Mouse (Mus musculus): ENCODE data around the gene Ssr3. TPM values are rescaled to one million over a fixed set of nuclear protein-coding genes. Genes with fewer than 3 reads are reported as not detected.

The Ssr3 gene
- 308 and 323 TPM in 2 replicates for polyA plus RNA-seq (2014; fragmentation: Nextera tagmentation; extraction: Ambion mirVana)

DNA sequence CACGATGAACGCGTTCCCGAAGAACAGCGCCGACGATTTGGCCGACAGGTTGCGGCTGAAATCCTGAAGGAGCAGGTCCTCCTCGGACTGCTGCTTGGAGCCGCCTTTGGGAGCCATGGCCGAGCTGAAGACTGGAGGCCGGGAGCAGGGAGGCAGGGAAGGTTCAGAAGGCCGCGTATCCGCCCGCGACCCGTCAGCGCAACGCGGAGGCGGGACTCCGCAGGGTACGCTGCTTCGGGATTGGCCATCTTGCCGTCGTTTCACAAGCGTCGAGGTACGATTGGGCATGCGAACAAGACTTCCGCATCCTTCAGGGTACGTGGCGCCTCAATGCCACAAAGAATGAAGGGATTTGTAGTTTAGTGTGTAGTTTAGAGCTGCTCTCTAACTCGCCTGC lies at the start of gene Ssr3:
Gene Ssr3, minus strand, starts transcription at position 203 of the 397 bp plus-strand sequence.
- Histone ChIP-seq H3K27ac (replicated peaks; ENCODE audit: low read depth, low read length) (peak within 1 kb of the TSS; percentile 68), H3K9ac (ENCODE audit: low read length) (peak within 1 kb of the TSS; percentile 95), H3K4me3 (ENCODE audit: low read depth, low read length) (peak within 1 kb of the TSS; percentile 92), H3K4me2 (ENCODE audit: low read depth, severe bottlenecking) (peak within 1 kb of the TSS; percentile 79), H3K36me3 (ENCODE audit: control insufficient read depth, insufficient read depth, low read length) (peaks cover 8% of the 10 kb centered on the region), H3K4me1 (ENCODE audit: control insufficient read depth, insufficient read depth, low read length) (0 out of 2 replicates have a peak, but pooled peaks cover 2% of the 10 kb centered on the region), H3K27me3 (ENCODE audit: control insufficient read depth, insufficient read depth, low read length) (no peaks in the 10 kb centered on the region), H3K9me3 (ENCODE audit: control insufficient read depth, low read length) (no peaks in the 10 kb centered on the region)
- ATAC-seq (ENCODE audit: insufficient number of reproducible peaks, low FRiP score, low TSS enrichment, low read depth) (peak; percentile 96), DNase-seq (ENCODE audit: low spot score) (peak; percentile 95)
- WGBS = under 1% methylated on average over 36 of the region's 36 CpGs

DNA sequence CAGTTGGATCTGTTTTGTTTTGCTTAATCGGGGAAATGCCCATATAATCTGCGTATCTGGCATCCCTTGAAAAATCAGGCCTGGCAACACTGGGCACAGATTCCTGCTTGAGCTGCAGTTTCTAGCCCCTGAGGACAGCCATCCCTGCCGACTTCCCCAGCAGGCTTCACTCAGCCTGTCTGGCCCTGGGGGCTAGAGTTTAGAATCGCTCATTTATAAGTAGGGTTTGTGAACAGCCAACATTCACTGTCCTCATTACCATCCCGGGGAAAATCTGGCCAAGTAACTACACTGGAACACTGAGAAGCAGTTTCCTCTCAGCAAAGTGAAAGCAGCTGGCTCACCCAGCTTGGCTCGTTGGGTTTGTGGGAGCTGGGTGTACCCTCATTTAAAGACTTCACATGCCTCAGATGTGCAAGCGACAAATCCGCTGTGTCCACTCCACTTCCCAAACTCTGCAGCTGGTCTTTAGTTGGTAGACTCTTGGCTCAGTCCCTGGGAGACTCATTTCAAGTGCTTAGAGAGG lies 49.2 kb upstream of the Ssr3 start:
- Histone ChIP-seq H3K9ac (ENCODE audit: low read length) (no peak overlapping the region), H3K27ac (replicated peaks; ENCODE audit: low read depth, low read length) (peak overlapping the region; percentile 23; the same call in 1 of the 2 replicates), H3K27me3 (ENCODE audit: control insufficient read depth, insufficient read depth, low read length) (no peaks in the 10 kb centered on the region), H3K4me1 (ENCODE audit: control insufficient read depth, insufficient read depth, low read length) (no peaks in the 10 kb centered on the region; the same call in 1 of the 2 replicates), H3K4me2 (ENCODE audit: low read depth, severe bottlenecking) (no peak overlapping the region), H3K4me3 (ENCODE audit: low read depth, low read length) (no peak overlapping the region), H3K36me3 (ENCODE audit: control insufficient read depth, insufficient read depth, low read length) (no peaks in the 10 kb centered on the region), H3K9me3 (ENCODE audit: control insufficient read depth, low read length) (no peaks in the 10 kb centered on the region)
- ATAC-seq (ENCODE audit: insufficient number of reproducible peaks, low FRiP score, low TSS enrichment, low read depth) = 0 out of 2 replicates have a peak, but pooled peaks have one; percentile 17
- WGBS = 38% methylated on average over 8 of the region's 8 CpGs
- peak; percentile 60 for DNase-seq (ENCODE audit: low spot score)

DNA sequence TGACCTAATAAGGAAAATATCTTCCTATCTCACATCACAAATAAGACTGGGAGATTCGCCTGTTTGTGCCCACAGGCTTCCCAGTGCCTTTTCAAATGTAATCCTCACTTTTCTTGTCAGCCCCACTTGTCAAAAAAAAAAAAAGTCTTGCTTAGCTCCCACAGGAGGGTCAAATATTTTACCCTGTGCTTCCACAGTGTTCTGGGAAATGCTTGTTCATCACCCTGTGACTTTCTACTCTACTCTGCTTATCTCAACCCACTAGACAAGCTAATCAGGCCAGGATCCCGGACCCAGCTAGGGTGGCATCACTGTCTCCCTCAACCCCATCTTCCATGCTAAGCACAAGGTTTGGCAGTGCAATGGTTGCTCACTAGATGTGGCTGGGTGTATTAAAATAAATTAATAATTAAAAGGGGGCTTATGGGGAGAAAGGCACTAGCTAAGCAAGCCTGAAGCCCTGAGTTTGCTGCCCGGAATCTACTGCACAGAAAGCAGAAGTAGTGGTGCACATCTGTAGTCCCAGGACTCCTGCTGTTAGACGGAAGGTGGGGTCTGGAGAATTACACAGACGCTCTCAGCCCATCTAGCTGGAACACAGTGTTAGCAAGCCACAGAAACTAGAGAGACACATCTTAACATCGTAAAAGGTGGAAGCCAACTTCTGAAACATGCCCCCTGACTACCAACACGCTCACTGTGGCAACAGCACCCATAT lies 46.2 kb upstream of the Ssr3 start:
- Histone ChIP-seq H3K27ac (replicated peaks; ENCODE audit: low read depth, low read length) (no peak overlapping the region), H3K9me3 (ENCODE audit: control insufficient read depth, low read length) (no peaks in the 10 kb centered on the region), H3K9ac (ENCODE audit: low read length) (no peak overlapping the region), H3K4me1 (ENCODE audit: control insufficient read depth, insufficient read depth, low read length) (no peaks in the 10 kb centered on the region; the same call in 1 of the 2 replicates), H3K36me3 (ENCODE audit: control insufficient read depth, insufficient read depth, low read length) (no peaks in the 10 kb centered on the region), H3K4me3 (ENCODE audit: low read depth, low read length) (no peak overlapping the region), H3K27me3 (ENCODE audit: control insufficient read depth, insufficient read depth, low read length) (no peaks in the 10 kb centered on the region), H3K4me2 (ENCODE audit: low read depth, severe bottlenecking) (no peak overlapping the region)
- DNase-seq (ENCODE audit: low spot score) = no peak
- no peak for ATAC-seq (ENCODE audit: insufficient number of reproducible peaks, low FRiP score, low TSS enrichment, low read depth)
- 83% methylated on average over 7 of the region's 7 CpGs for WGBS

DNA sequence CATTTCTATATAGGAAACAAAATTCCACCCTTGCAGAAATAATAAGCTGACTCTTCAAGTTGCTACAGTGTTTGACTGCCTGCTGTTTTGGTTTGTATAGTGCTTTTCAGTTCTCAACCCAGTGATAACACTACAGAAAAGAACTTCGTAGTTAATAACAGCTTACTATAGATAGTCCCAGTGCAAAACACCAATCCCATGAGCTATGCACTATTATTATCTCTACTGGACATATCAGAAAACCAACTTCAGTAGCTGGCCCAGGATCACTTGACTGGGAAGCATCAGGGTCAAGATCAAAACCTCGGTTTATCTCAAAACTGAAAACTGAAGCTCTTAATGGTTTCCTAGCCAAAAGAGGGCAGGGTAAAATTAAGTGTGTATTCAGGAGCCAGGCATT lies 43.4 kb upstream of the Ssr3 start:
- H3K36me3 ChIP-seq (ENCODE audit: control insufficient read depth, insufficient read depth, low read length) = no peaks in the 10 kb centered on the region
- ATAC-seq (ENCODE audit: insufficient number of reproducible peaks, low FRiP score, low TSS enrichment, low read depth) (no peak), DNase-seq (ENCODE audit: low spot score) (no peak)
- no peak overlapping the region for H3K27ac ChIP-seq (replicated peaks; ENCODE audit: low read depth, low read length)
- H3K9ac ChIP-seq (ENCODE audit: low read length) = no peak overlapping the region
- H3K9me3 ChIP-seq (ENCODE audit: control insufficient read depth, low read length) = no peaks in the 10 kb centered on the region
- no peak overlapping the region for H3K4me2 ChIP-seq (ENCODE audit: low read depth, severe bottlenecking)
- no peaks in the 10 kb centered on the region for H3K4me1 ChIP-seq (ENCODE audit: control insufficient read depth, insufficient read depth, low read length)
- no peak overlapping the region for H3K4me3 ChIP-seq (ENCODE audit: low read depth, low read length)
- no peaks in the 10 kb centered on the region for H3K27me3 ChIP-seq (ENCODE audit: control insufficient read depth, insufficient read depth, low read length)
- 88% methylated on average over 2 of the region's 2 CpGs for WGBS

DNA sequence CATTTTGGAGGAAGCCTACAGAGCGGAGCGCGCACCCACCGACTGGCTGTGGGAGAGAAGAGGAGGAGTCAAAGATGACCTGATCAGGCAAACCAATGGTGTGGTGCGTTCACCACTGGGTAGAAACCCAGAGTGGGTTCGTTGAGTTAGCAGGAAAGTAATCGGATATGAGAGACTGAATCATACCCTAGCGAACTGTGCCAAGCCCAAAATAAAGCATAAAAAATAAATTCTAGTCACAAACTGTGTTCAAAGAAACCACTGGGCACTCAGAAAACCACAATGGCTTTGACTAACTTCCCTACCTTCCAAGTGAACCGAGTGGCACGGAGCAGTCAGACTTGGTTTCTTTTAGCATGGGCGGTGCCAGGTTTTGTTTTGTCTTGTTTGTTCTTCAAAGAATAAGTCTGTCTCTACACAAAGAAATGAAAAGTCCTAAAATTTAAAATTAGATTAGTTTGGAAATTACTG lies 42.7 kb upstream of the Ssr3 start:
- no peaks in the 10 kb centered on the region for H3K27me3 ChIP-seq (ENCODE audit: control insufficient read depth, insufficient read depth, low read length)
- H3K4me3 ChIP-seq (ENCODE audit: low read depth, low read length) = no peak overlapping the region
- H3K27ac ChIP-seq (replicated peaks; ENCODE audit: low read depth, low read length) = no peak overlapping the region
- no peaks in the 10 kb centered on the region for H3K36me3 ChIP-seq (ENCODE audit: control insufficient read depth, insufficient read depth, low read length)
- no peaks in the 10 kb centered on the region for H3K4me1 ChIP-seq (ENCODE audit: control insufficient read depth, insufficient read depth, low read length)
- WGBS = 92% methylated on average over 11 of the region's 11 CpGs
- no peak for ATAC-seq (ENCODE audit: insufficient number of reproducible peaks, low FRiP score, low TSS enrichment, low read depth)
- H3K9me3 ChIP-seq (ENCODE audit: control insufficient read depth, low read length) = no peaks in the 10 kb centered on the region
- no peak overlapping the region for H3K9ac ChIP-seq (ENCODE audit: low read length)
- H3K4me2 ChIP-seq (ENCODE audit: low read depth, severe bottlenecking) = no peak overlapping the region
- no peak for DNase-seq (ENCODE audit: low spot score)

DNA sequence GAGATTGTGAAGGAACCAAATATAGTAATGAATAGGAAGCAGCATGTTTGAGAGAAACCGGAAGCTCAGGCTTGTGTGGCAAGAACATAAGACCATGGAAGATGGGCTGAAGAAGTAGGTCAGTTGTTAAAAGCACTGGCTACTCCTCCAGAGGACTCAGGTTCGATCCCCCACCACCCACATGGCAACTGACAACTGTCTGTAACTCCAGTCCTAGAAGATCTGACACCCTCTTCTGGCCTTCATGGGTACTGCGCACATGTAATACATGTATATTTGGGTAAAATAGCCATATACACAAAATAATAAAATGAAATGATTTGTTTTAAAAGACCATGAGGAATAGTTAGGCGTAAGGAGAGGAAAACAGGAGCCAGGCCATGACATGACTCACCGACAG lies 39.8 kb upstream of the Ssr3 start:
- 93% methylated on average over 5 of the region's 5 CpGs for WGBS
- no peaks in the 10 kb centered on the region for H3K9me3 ChIP-seq (ENCODE audit: control insufficient read depth, low read length)
- DNase-seq (ENCODE audit: low spot score) (no peak), ATAC-seq (ENCODE audit: insufficient number of reproducible peaks, low FRiP score, low TSS enrichment, low read depth) (no peak)
- no peaks in the 10 kb centered on the region for H3K27me3 ChIP-seq (ENCODE audit: control insufficient read depth, insufficient read depth, low read length)
- no peaks in the 10 kb centered on the region for H3K36me3 ChIP-seq (ENCODE audit: control insufficient read depth, insufficient read depth, low read length)
- no peak overlapping the region for H3K9ac ChIP-seq (ENCODE audit: low read length)
- no peak overlapping the region for H3K4me3 ChIP-seq (ENCODE audit: low read depth, low read length)
- no peaks in the 10 kb centered on the region for H3K4me1 ChIP-seq (ENCODE audit: control insufficient read depth, insufficient read depth, low read length)
- H3K27ac ChIP-seq (replicated peaks; ENCODE audit: low read depth, low read length) = no peak overlapping the region
- H3K4me2 ChIP-seq (ENCODE audit: low read depth, severe bottlenecking) = no peak overlapping the region

DNA sequence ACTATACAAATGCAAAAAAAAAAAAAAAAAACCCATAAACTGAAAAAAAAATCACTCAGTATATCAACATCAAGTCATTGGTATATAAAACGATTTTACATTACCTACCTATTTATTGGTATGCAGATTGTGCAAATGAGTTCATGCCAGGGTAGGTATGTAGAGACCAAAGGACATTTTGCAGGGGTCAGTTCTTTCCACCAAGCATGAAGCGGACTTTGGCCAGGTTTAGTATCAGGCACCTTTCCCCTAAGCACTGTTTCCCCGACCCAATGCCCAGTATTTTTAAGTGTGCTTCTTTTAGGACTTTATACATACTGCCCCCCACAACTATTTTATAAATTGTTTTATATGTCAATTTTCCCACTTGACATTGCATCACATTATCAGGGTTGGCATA lies 27.3 kb upstream of the Ssr3 start:
- Histone ChIP-seq H3K27ac (replicated peaks; ENCODE audit: low read depth, low read length) (no peak overlapping the region), H3K4me2 (ENCODE audit: low read depth, severe bottlenecking) (no peak overlapping the region), H3K4me3 (ENCODE audit: low read depth, low read length) (no peak overlapping the region), H3K36me3 (ENCODE audit: control insufficient read depth, insufficient read depth, low read length) (no peaks in the 10 kb centered on the region), H3K4me1 (ENCODE audit: control insufficient read depth, insufficient read depth, low read length) (no peaks in the 10 kb centered on the region), H3K9me3 (ENCODE audit: control insufficient read depth, low read length) (no peaks in the 10 kb centered on the region), H3K9ac (ENCODE audit: low read length) (no peak overlapping the region), H3K27me3 (ENCODE audit: control insufficient read depth, insufficient read depth, low read length) (no peaks in the 10 kb centered on the region)
- 85% methylated on average over 3 of the region's 3 CpGs for WGBS
- DNase-seq (ENCODE audit: low spot score) (no peak), ATAC-seq (ENCODE audit: insufficient number of reproducible peaks, low FRiP score, low TSS enrichment, low read depth) (no peak)

DNA sequence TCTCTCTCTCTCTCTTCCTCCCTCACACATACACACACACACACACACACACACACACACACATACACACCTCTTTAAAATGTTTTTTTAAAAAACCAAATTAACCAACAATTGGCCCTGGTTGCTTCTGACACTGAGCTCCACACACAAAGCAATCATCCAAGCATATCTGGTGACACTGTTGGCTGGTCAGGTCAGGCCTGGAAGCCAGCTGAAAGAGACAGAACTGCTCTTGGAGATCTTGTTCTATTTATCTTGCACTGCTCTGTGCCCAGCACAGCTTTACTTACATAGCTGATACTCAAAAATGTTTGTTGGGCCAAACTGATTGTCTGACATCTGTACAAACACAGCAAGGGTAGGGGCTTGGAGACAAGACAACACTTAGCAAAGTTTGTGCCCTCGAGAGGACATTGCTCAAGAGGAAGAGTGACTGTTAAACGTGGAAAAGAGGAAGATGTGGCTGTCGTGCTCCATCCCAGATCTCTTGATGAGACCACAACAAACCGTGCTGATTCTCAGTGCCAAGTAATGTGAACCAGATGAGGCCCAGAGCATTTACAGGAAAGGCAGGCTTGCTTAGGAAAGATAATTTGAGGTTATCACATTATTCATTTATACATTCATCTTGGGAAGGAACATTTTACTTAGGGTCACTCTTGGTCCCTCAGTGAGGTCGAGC lies 25.6 kb upstream of the Ssr3 start:
- 35% methylated on average over 5 of the region's 5 CpGs for WGBS
- H3K4me1 ChIP-seq (ENCODE audit: control insufficient read depth, insufficient read depth, low read length) = no peaks in the 10 kb centered on the region
- no peaks in the 10 kb centered on the region for H3K27me3 ChIP-seq (ENCODE audit: control insufficient read depth, insufficient read depth, low read length)
- no peak overlapping the region for H3K4me2 ChIP-seq (ENCODE audit: low read depth, severe bottlenecking)
- H3K9me3 ChIP-seq (ENCODE audit: control insufficient read depth, low read length) = no peaks in the 10 kb centered on the region
- ATAC-seq (ENCODE audit: insufficient number of reproducible peaks, low FRiP score, low TSS enrichment, low read depth) = no peak
- no peak overlapping the region for H3K27ac ChIP-seq (replicated peaks; ENCODE audit: low read depth, low read length)
- H3K4me3 ChIP-seq (ENCODE audit: low read depth, low read length) = no peak overlapping the region
- no peaks in the 10 kb centered on the region for H3K36me3 ChIP-seq (ENCODE audit: control insufficient read depth, insufficient read depth, low read length)
- no peak for DNase-seq (ENCODE audit: low spot score)
- no peak overlapping the region for H3K9ac ChIP-seq (ENCODE audit: low read length)

Measured in limb, embryonic 11.5 days (tissue).